Mouse (Mus musculus) subcutaneous adipose tissue, adult 2 months (tissue): ENCODE measurements around the gene Nktr. TPM values are rescaled to one million over a fixed set of nuclear protein-coding genes. Genes with fewer than 3 reads are reported as not detected.

Experiments
- polyA plus RNA-seq: library from polyadenylated mRNA; depleted of rRNA; stranded (reverse); fragments of >200 nt; gene quantifications from 2 replicates; pipeline ENCODE4 v1.2.3, GENCODE M21; 2012; ENCODE audit warnings: low replicate concordance; rRNA removed

Gene Nktr
- 48.9 and 84.0 TPM in 2 replicates for polyA plus RNA-seq

DNA sequence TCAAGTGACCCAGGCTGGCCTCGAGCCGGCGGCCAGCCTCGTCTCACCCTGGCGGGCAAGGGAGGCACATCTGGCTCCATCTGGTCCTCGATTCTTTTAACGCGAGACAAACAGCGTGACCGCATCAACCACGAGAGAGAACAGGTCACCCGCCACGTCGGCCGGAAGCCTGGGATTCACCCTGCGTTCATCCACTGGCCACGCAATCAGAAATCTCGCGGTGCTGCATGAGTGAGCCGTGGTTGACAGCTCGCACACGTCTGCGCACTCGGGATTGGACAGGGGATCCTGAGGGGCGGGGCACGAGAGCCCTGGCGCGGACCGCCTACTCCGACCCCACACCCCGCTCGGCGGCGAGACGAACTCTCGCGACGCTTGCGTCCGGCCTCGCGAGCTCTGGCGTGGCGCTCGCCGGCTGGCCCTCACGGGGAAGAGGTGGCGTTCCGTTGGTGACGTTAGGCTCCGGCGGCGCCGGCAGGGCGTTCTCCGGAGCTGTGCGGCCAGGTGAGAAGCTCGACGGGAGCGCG is at the start of gene Nktr:
TSS of gene Nktr (plus strand) at position 378 of the 527 bp plus-strand sequence.

DNA sequence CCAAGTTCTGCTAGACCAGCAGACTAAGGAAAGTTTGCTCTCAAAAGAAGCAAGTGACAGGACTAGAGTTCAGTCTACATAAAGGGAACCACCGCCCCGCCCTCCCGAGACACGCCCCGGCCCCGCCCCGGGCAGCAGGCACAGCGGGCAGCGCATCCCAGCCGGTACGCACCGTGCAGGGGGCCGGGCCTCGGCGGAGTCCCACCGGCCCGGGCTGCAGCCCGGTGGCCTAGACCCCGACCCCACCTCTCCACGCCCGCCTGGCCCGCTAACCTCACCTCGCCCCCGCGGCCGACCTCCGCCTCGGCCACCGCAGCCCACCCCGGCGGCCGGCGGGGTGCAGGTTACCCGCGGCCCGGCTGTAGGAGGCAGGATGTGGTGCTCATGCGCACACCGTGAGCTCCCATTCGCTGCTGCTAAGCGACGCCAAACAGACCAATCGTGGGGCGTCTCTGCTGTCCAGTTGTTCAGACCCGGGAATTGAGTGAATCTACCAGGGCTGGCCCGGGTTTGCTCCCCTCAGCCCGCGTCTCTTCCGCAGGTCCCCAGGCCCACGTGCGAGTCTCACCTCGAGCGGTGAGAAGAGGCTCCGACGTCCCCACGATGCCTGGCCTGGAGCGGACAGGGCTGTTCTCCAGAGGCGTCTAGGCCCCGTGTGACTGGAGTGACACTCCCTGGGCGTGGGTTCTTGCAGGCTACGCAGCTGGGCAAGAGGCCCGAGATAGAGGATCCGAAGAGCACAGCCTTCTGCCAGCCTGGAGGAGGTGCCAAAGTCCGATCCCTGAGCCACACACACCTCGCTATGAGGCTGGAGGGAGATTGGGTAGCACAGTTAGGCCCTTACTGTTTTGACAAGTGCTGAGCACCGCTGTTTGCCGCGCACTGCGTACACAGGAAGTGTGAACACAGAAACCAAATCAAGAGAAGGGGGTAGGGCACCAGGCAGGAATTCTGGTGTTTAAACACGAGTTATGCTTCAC is 14.0 kb upstream of the Nktr start, which contains the start of gene Sec22c:
TSS of gene Sec22c (minus strand) at position 845 of the 980 bp plus-strand sequence.

DNA sequence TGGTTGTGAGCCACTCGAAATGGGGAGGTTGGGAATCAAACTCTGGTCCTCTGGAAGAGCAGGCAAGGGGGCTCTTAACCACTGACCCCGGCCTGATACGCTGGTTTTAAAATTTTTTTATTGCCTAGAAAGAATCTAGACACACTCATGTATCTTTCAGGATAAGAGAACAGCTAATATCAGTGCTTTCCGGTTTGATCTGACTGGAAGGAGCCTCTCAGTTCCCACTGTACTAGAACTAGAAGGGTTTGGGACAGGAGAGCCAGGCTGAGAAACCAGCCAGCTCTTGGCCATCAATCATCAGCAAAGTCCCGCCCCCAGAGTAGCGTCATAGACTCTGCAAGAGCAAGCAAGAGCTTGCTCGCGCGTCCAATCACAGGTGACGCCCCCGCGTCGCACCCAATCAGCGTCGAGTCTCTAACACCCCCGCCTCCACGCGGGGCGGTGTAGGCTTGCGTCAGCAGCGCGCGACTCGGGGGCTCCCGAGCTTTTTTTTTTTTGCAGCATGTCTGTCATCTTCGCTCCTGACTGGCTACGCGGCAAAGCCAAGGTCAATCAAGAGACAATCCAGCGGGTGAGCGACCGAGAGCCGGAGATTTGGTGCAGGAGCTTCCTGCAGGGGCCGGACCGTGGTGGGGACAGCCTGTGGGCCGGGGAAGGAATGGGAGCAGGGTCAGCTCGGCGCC is 8.9 kb upstream of the Nktr start, which contains the start of gene Ss18l2:
TSS of gene Ss18l2 (plus strand) at position 432 of the 686 bp plus-strand sequence.

DNA sequence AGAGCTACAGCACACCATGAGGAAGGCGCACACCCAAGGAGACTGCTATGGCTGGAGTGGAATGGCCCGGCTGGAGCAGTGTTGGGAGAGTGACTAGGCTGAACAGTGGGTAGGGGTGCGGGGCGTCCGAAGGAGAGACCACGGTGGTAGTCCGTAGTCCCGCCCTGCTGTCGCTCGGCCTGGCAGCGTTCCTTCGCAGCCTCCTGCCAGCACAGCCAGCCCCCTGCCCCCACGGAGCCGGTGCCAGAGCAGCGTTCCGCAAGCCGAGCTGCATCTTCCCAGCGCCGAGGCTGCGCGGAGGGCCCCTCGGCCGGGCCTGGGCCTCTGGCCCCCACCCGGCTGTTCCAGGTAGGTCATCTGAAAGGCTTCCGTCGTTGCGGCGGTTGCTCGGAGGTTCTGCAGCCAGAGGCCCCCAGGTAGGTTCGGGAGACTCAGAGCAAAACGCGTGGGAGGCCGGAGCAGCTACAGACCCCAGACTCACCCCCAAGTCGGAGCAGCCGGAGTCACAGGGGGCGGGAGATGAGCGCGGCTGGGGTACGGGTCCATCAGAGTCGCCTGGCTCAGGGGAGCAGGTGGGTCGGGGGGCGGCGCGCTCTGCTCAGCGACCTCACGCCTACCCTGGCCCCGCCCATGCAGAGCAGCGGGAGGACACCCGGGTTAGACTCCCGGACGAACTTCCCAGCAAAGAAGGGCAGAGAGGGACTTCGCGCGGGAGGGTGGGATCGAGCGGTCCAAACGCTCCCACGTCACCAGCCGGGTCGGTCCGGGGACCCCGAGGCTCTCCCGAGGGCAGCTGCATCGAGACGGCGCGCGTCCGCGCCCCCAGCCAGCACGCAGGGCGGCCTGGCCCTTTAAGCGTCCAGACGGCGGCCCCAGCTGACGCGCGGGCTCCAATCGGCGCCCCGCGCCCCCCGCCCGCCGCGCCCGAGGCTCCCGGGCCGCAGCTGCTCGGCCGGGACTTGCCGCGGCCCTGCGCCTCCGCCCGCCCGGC is 40.4 kb downstream of the Nktr start, which contains the start of gene Zfp651:
TSS of gene Zfp651 (plus strand) at position 240 of the 991 bp plus-strand sequence.

DNA sequence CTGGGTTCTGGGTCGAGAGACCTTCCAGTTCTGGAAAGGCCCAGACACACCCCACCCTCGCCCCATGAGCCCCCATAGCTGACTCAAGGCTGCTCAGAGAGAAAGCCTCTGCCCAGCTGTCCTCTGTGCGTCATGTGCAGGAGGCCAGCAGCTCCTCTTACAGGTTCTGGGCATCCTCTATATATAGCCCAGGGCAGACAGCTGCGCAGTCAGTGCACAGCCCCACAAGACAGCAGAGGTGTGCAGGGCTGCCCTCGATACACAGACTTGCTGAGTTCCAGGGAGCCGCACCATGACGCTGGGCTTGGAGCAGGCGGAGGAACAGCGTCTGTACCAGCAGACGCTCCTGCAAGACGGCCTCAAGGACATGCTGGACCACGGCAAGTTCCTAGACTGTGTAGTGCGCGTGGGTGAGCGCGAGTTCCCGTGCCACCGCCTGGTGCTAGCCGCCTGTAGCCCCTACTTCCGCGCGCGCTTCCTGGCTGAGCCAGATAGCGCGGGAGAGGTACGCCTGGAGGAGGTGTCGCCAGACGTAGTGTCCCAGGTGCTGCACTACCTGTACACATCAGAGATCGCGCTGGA is 58.6 kb downstream of the Nktr start, which contains the start of gene Klhl40:
TSS of gene Klhl40 (plus strand) at position 124 of the 582 bp plus-strand sequence.

DNA sequence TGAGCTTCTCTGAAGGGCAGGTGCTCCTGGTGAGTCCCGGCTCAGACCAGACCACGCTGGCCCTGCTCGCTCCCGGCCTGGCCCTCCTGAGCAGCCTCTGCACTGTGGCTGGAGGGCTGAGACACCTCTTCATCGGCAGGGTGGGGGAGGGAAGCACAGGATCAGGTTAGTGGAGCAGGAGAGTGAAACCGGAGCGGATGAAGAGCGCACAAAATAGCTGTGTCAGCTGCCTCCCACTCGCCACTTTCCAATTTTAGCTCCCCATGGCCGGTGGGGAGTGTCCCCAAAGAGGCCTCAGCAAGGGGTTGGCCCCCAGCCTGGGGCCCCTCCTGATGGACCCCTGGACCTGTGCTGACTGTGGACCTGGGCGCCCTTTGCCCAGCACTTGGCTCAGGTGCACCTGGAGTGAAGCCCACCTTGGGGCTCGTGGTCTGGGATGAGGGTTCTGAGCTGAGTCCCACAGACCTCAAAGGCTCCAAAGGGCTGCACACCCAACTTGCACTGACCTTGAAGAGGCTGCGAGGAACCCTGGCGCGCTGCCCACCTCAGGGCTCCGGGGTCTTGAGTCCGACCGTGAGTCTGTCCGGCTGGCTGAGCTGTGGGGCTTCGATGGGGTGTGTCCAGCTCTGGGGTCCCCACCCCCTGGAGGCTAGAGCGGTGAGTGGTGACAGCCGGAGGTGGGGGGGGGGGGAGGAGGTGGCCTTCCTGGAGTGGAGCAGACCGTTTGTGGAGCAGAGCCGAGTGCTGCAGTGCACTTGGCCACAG is 73.0 kb downstream of the Nktr start, which contains the start of gene Hhatl:
TSS of gene Hhatl (minus strand) at position 751 of the 765 bp plus-strand sequence.

Other genes with a start within 250 kb of the Nktr start
- gene Cck, start 223.5 kb upstream of the Nktr start, polyA plus RNA-seq = 0.99 and 1.6 TPM in 2 replicates
- gene Lyzl4, start 77.1 kb upstream of the Nktr start, polyA plus RNA-seq = 0.15 TPM in 1 of 2 replicates, not detected in the other
- gene Vipr1, start 76.5 kb upstream of the Nktr start, polyA plus RNA-seq = 0.89 and 1.6 TPM in 2 replicates
- 9.1 and 9.3 TPM in 2 replicates for gene Sec22c, start 13.7 kb upstream of the Nktr start, polyA plus RNA-seq
- 27.2 and 43.5 TPM in 2 replicates for gene Ss18l2, start 8.8 kb upstream of the Nktr start, polyA plus RNA-seq
- gene Zfp651, start 40.2 kb downstream of the Nktr start, polyA plus RNA-seq = 36.5 and 71.2 TPM in 2 replicates
- gene Klhl40, start 58.4 kb downstream of the Nktr start, polyA plus RNA-seq = not detected in 2 replicates
- 0.11 and 4.7 TPM in 2 replicates for gene Hhatl, start 73.3 kb downstream of the Nktr start, polyA plus RNA-seq
- gene Ccdc13, start 120.3 kb downstream of the Nktr start, polyA plus RNA-seq = 0.40 TPM in 1 of 2 replicates, not detected in the other
- 22.2 and 37.1 TPM in 2 replicates for gene Higd1a, start 139.2 kb downstream of the Nktr start, polyA plus RNA-seq
- gene Ackr2, start 179.2 kb downstream of the Nktr start, polyA plus RNA-seq = 4.4 and 8.6 TPM in 2 replicates
- gene Cyp8b1, start 197.1 kb downstream of the Nktr start, polyA plus RNA-seq = 0.14 and 0.41 TPM in 2 replicates
- 2.0 and 8.1 TPM in 2 replicates for gene Fam198a, start 231.8 kb downstream of the Nktr start, polyA plus RNA-seq